Mouse (Mus musculus): ENCODE data around the gene Sirt5. TPM values are rescaled to one million over a fixed set of nuclear protein-coding genes. Genes with fewer than 3 reads are reported as not detected.

The Sirt5 gene
- polyA plus RNA-seq (2017; shearing (Covaris generic)), result 31.4 TPM

DNA sequence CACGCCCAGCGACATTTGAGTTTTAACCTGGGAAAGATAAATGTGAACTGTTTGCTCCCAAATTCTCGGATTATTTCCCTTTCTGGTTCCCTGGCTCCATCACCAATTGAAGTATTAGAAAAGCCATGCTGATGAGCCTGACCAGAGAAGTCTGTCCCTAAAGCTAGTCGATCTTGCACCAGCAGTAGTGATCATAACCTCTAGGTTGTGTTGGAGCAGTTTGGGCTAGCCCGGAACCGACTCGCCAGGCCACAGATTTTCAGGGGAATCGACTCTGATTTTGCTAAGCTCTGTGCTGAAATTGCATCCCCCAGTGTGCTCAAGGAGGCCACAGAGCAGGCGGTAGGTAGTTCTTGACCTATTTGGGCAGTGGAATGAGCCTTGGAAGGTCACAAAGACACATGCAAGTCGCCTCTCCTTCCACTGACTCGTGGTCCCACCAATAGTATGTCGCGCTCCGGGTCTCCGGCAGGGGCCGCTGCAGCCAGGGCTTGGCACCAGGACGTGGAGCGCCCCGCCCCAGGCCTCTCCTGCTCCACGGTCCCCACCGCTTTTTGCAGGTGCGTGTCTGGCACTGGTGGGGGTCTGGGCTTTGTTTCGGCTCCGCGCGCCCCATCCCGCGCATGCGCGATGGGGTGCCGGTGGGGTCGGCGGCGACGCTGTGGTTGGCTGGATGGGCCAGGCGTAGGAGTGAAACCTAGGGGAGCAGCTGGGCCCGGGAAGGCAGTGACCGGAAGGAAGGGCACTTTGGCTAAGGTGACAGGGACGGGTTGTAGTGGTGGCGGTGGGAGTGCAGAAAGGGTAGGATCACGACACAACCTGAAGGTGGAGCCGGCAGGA, at the start of gene Sirt5:
Sirt5 (plus strand) TSS at position 512 of the 840 bp plus-strand sequence.

DNA sequence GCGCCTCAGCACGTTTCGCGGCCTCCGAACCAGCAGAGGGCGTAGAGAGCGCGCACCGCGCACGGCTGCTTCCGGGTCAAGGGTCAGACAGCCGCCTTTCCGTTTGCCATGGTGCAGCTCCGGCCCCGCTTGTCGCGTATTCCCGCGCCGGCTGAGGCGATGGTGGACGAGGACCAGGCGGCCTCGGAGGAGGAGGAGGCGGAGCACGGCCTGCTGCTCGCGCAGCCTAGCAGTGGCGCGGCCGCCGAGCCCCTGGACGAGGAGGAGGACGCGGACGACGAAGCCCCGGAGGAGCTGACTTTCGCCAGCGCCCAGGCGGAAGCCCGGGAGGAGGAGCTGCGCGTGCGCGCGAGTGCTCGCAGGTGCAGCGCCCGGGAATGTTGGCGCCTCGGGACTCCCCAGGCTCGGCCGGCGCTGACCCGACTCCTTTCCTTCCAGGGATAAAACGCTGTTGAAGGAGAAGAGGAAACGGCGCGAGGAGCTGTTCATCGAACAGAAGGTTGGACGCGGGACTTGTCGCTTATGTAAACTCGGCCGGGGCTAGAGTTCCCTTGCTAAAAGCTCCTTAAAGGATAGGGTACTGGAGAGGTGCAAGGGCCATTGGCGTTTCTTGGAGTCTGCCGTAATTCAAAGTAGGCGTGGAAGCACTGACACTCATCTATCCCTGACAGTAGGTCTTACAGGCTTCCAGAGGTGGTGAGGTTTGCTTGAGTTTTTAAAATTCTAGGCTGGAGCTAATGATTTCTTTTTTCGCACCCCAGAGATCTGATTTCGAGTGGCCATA, 33.2 kb downstream of the Sirt5 start, which contains the start of gene Nol7:
Nol7 (plus strand) TSS at position 94 of the 784 bp plus-strand sequence.

Other genes with a start within 250 kb of the Sirt5 start
- 15.3 TPM for gene Tbc1d7, start 194.0 kb upstream of the Sirt5 start, polyA plus RNA-seq (2017; shearing (Covaris generic))
- 2.7 TPM for gene Gfod1, start 61.3 kb upstream of the Sirt5 start, polyA plus RNA-seq (2017; shearing (Covaris generic))
- 136 TPM for gene Nol7, start 32.9 kb downstream of the Sirt5 start, polyA plus RNA-seq (2017; shearing (Covaris generic))
- 15.8 TPM for gene Ranbp9, start 115.8 kb downstream of the Sirt5 start, polyA plus RNA-seq (2017; shearing (Covaris generic))
- gene Mcur1, start 194.7 kb downstream of the Sirt5 start, polyA plus RNA-seq (2017; shearing (Covaris generic)), result 9.4 TPM